Mouse (Mus musculus) embryonic facial prominence, embryonic 14.5 days (tissue): ENCODE measurements around the gene Olfml2b. TPM values are rescaled to one million over a fixed set of nuclear protein-coding genes. Genes with fewer than 3 reads are reported as not detected.

Experiments used
- ATAC-seq: fragments of 200-750 bp; cut with Nextera tagmentation; 2 replicates; pipeline ENCODE4 v1.8.0; 2017; ENCODE audit warnings: low read depth, moderate number of reproducible peaks, moderate TSS enrichment
- DNase-seq: peaks from one replicate; pipeline ENCODE4 v3.0.0-alpha.2; 2015; ENCODE audit warnings: low spot score
- H3K27ac ChIP-seq: fragments of 300-500 bp; sonication (generic); replicated peaks from 2 replicates; pipeline ENCODE4 v1.5.1; 2014; ENCODE audit warnings: low read depth, mild to moderate bottlenecking, low read length, moderate library complexity
- H3K27me3 ChIP-seq: fragments of 300-500 bp; sonication (generic); replicated peaks from 2 replicates; pipeline ENCODE4 v1.6.1; 2014; ENCODE audit warnings: low read length; ENCODE audit not compliant: control insufficient read depth, insufficient read depth
- H3K36me3 ChIP-seq: fragments of 300-500 bp; sonication (generic); 2 replicates; pipeline ENCODE4 v1.6.1; 2014; ENCODE audit warnings: low read length, mixed read lengths; ENCODE audit not compliant: control insufficient read depth, insufficient read depth
- H3K4me1 ChIP-seq: fragments of 300-500 bp; sonication (generic); 2 replicates; pipeline ENCODE4 v1.6.1; 2014; ENCODE audit warnings: antibody characterized with exemption, low read length; ENCODE audit not compliant: control insufficient read depth, insufficient read depth
- H3K4me2 ChIP-seq: fragments of 300-500 bp; sonication (generic); 2 replicates; pipeline ENCODE4 v1.6.1; 2014; ENCODE audit warnings: low read depth, mild to moderate bottlenecking, low read length, moderate library complexity, mixed read lengths
- H3K4me3 ChIP-seq: fragments of 300-500 bp; sonication (generic); 2 replicates; pipeline ENCODE4 v1.5.1; 2014; ENCODE audit warnings: low read depth, mild to moderate bottlenecking, low read length
- H3K9ac ChIP-seq: fragments of 300-500 bp; sonication (generic); 2 replicates; pipeline ENCODE4 v1.6.1; 2014; ENCODE audit warnings: low read depth, mild to moderate bottlenecking, low read length, moderate library complexity, mixed read lengths
- H3K9me3 ChIP-seq: fragments of 300-500 bp; sonication (generic); 2 replicates; pipeline ENCODE4 v1.6.1; 2016; ENCODE audit warnings: low read length; ENCODE audit not compliant: control insufficient read depth
- WGBS: fragments of 180-500 bp; shearing (Covaris S2); extraction: QIAGEN DNeasy Blood & Tissue Kit; methylation state at CpG from one replicate; pipeline ENCODE4 v1.1.7; 2014; 5-methylcytosine and 5-hydroxymethylcytosine counted together
- polyA plus RNA-seq: library from polyadenylated mRNA; unstranded; fragments of >200 nt; fragmentation: Nextera tagmentation; extraction: Ambion mirVana; gene quantifications from 2 replicates; pipeline ENCODE4 v1.2.1, GENCODE M21; 2014

The Olfml2b gene
- polyA plus RNA-seq, 1 experiment from 2014 or later: 43.7 TPM

DNA sequence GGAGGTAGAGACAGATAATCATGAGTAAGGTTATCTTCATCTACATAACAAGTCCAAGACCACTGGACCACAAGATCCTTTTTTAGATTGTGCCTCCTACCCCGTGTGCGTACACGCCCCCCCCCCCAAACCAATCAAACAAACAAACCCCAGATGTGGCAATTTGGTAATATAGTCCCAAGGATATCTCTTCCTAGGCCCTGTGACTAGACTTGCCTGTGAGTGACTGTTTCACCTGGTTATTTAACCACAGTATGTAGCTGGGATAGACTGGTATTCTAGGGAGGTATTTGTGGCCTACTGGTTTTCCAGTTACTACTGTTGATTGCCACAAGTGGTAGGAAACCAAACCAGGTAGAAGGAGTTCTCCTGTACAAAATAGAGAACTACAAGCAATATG, 33.6 kb upstream of the Olfml2b start:
- no peak for ATAC-seq
- H3K4me3 ChIP-seq: no peak overlapping the region
- 64% methylated on average over 3 of the region's 3 CpGs for WGBS
- no peak overlapping the region for H3K9ac ChIP-seq
- no peaks in the 10 kb centered on the region for H3K27me3 ChIP-seq
- H3K9me3 ChIP-seq: no peaks in the 10 kb centered on the region
- no peak for DNase-seq
- no peak overlapping the region for H3K27ac ChIP-seq
- H3K36me3 ChIP-seq: no peaks in the 10 kb centered on the region
- no peaks in the 10 kb centered on the region; the same call in 1 of the 2 replicates for H3K4me1 ChIP-seq
- H3K4me2 ChIP-seq: no peak overlapping the region

DNA sequence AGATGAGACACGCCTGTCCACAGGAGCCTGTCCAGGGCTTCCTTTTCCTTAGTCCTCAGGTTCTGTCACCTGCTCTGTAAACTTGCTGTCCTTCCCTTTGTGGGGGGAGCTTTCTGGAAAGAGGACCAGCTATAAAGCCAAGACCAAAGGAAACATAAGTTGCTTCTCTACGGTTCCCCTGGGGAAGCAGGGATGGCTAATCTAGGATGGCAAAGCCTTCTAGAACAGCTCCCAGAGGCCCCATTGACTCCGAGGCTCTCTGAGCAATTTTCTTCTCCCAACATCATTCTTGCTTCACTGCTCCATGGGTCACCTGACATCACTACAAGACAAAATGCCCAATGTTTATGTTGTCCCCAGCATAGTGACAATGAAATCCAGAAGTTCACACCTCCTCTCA, 32.7 kb upstream of the Olfml2b start:
- ATAC-seq (no peak), DNase-seq (no peak)
- WGBS: 86% methylated on average over 3 of the region's 3 CpGs
- Histone ChIP-seq H3K4me2 (no peak overlapping the region), H3K4me1 (no peaks in the 10 kb centered on the region), H3K27ac (no peak overlapping the region), H3K9ac (no peak overlapping the region), H3K4me3 (no peak overlapping the region), H3K9me3 (no peaks in the 10 kb centered on the region), H3K36me3 (no peaks in the 10 kb centered on the region), H3K27me3 (no peaks in the 10 kb centered on the region)

DNA sequence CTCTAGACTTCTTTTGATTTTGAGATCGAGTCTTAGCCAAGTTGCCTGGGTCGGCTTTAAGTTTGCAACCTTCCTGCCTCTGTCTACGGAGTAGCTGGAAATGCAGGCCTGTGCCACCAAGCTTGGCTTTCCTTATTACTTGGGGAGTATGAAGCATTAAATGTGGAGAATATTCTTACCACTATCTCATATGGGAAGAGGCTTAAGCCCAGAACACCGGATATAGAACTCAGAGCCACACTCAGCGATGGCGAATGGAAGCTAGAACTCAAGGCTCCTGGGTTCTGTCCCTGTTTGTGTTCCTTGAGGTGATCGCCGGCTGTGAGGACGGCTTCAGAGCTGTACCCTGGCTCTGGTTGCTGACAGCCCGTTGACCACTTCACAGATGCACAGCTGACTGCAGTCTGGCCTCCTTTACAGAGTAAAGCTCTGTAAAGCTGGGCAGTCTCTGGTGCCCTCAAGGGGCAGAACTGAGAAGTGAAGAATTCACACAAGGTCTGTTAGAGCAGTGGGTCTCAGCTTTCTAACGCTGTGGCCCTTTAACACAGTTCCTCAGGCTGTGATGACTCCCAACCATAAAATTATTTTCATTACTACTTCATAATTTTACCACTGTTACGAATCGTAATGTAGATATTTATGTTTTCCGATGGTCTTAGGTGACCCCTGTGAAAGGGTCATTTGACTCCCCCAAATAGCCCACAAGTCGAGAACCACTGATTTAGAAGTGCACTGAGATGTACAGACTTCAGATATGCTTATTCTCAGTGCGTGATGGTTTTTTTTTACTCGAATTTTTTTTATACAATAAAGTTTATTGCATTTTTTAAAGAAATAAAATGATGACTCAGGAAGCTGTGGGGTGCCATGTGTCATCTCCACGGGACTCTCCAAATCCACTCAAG, 31.1 kb upstream of the Olfml2b start:
- DNase-seq: peak; percentile 82

DNA sequence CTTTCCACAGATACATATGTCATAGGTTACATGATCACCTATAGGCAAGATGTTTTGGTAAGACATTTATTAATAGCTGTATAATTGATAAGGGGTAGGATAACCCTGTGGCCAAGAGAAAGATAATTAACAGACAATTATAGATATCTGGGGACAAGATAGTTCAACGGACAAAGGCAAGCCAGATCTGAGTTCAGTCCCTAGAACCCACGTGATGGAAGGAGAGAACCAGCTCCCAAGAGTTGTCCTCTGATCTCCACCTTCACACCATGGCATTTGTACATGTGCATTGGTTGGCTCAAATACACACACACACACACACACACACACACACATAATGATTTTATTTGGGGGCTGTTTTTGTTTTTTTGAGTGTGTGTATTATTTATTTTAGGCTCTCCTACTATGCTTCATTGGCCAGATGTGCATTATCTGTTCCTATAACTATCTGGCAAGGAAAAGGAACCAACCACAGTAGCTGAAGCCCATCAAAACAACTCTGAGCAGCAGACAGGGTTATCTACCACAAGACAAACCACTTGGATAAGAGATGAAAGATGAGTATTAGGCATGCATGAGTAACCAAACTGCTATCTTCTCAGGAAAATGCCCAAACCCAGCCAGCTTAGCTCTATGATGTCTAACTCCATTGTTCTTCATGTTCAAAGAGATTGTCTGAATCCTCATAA, 24.5 kb upstream of the Olfml2b start:
- Histone ChIP-seq H3K27me3 (no peaks in the 10 kb centered on the region), H3K9ac (no peak overlapping the region), H3K27ac (no peak overlapping the region), H3K9me3 (0 out of 2 replicates have a peak, but pooled peaks cover 5% of the 10 kb centered on the region), H3K4me3 (no peak overlapping the region), H3K36me3 (no peaks in the 10 kb centered on the region), H3K4me2 (no peak overlapping the region), H3K4me1 (no peaks in the 10 kb centered on the region)
- no peak for ATAC-seq
- WGBS: 76% methylated on average over 2 of the region's 2 CpGs
- no peak for DNase-seq

More for the DNA sequence above, 31.1 kb upstream of the Olfml2b start:
- no peaks in the 10 kb centered on the region for H3K36me3 ChIP-seq
- no peaks in the 10 kb centered on the region for H3K27me3 ChIP-seq
- no peak overlapping the region for H3K9ac ChIP-seq
- peak; percentile 95 for ATAC-seq
- no peaks in the 10 kb centered on the region for H3K4me1 ChIP-seq
- H3K4me2 ChIP-seq: no peak overlapping the region
- H3K9me3 ChIP-seq: no peaks in the 10 kb centered on the region
- H3K4me3 ChIP-seq: no peak overlapping the region
- H3K27ac ChIP-seq: no peak overlapping the region
- 64% methylated on average over 18 of the region's 18 CpGs for WGBS

DNA sequence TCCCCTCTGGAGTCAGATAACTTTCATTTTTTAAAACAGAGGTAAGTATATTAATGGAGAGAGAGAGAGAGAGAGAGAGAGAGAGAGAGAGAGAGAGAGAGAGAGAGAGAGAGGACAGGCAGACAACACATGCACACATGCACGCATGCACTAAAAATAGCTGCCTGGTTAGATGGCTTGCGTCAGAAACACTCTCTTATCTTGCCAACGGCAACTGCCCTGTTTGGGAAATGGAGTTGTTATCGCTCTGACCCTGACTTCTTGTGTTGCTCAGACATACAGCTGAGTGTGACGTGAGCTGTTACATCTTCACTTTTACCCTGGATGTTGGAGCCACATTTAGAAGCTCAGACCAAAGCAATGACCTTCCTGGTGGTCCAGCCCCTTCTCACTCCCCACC, 21.4 kb upstream of the Olfml2b start:
- ATAC-seq (no peak), DNase-seq (no peak)
- no peak overlapping the region for H3K4me3 ChIP-seq
- no peak overlapping the region for H3K9ac ChIP-seq
- H3K27ac ChIP-seq: no peak overlapping the region
- 0 out of 2 replicates have a peak, but pooled peaks cover 5% of the 10 kb centered on the region for H3K9me3 ChIP-seq
- H3K36me3 ChIP-seq: no peaks in the 10 kb centered on the region
- no peaks in the 10 kb centered on the region for H3K27me3 ChIP-seq
- WGBS: 69% methylated on average over 5 of the region's 5 CpGs
- no peak overlapping the region for H3K4me2 ChIP-seq
- H3K4me1 ChIP-seq: no peaks in the 10 kb centered on the region

DNA sequence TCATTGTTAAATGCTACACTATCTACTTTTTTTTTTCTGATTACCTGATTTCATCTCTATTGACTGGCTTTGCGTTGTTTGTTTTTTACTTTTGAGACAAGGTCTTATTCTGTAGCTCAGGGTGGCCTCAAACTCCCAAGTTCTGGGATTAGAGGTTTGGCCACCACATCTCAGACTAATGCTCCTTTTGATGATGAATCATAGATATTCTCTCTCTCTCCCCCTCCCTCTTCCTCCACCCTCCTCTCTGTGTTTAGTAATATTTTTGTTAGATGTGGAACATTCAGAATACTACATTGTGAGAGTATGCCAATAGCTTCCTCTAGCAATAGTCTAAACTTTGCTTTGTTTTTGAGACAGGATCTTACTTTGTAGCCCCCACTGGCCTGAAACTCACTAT, 20.9 kb upstream of the Olfml2b start:
- H3K27ac ChIP-seq: no peak overlapping the region
- no peaks in the 10 kb centered on the region for H3K4me1 ChIP-seq
- H3K4me2 ChIP-seq: no peak overlapping the region
- H3K36me3 ChIP-seq: no peaks in the 10 kb centered on the region
- H3K9ac ChIP-seq: no peak overlapping the region
- no peak overlapping the region for H3K4me3 ChIP-seq
- ATAC-seq: no peak
- DNase-seq: no peak
- 92% methylated on average over 1 of the region's 1 CpGs for WGBS
- H3K27me3 ChIP-seq: no peaks in the 10 kb centered on the region
- H3K9me3 ChIP-seq: 0 out of 2 replicates have a peak, but pooled peaks cover 5% of the 10 kb centered on the region

DNA sequence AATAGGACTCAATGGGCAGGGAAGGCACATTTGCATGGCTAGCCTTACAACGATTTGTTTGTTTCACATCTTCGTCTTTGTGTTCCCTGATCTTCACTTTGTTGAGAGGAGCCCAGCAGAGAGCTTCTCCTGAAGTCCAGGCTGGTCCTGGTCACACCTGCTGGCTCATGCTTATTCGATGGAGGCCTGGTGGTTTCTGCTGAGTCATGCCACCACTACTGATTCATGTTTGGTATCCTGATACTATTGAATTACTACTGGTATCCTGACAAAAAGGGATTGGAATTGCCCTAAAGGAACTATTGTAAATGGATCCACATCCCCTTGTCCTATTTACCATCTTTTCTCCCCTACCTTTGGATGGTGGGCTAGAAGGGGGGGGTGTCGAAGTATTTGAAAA, 13.8 kb upstream of the Olfml2b start:
- H3K9ac ChIP-seq: no peak overlapping the region
- DNase-seq: no peak
- H3K27ac ChIP-seq: no peak overlapping the region
- no peaks in the 10 kb centered on the region for H3K9me3 ChIP-seq
- H3K4me3 ChIP-seq: no peak overlapping the region
- H3K4me1 ChIP-seq: no peaks in the 10 kb centered on the region
- WGBS: 90% methylated on average over 4 of the region's 4 CpGs
- H3K27me3 ChIP-seq: no peaks in the 10 kb centered on the region
- ATAC-seq: no peak
- no peak overlapping the region for H3K4me2 ChIP-seq
- no peaks in the 10 kb centered on the region for H3K36me3 ChIP-seq

DNA sequence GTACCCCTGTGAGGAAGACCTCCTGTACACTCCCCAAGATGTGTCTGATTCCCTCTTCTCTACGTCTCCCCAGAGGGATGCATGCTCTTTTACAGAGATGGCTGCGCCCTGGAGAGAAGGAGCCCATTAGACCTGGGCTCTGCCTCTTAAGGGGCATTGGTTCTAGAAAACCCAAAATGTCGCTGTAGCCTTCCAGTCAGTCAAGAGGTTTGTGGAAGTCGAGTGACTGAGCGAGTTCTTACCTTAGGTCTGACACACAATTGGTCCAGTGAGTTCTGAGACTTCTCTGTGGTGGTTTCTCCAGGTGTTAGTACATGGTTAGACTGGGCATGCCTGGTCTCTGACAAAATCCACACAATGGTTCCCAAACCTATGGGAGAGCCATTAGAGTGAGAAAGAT, 12.8 kb upstream of the Olfml2b start:
- H3K27ac ChIP-seq: no peak overlapping the region
- no peaks in the 10 kb centered on the region for H3K36me3 ChIP-seq
- ATAC-seq (no peak), DNase-seq (no peak)
- H3K4me1 ChIP-seq: no peaks in the 10 kb centered on the region
- no peak overlapping the region for H3K9ac ChIP-seq
- H3K9me3 ChIP-seq: no peaks in the 10 kb centered on the region
- no peaks in the 10 kb centered on the region for H3K27me3 ChIP-seq
- no peak overlapping the region for H3K4me2 ChIP-seq
- 88% methylated on average over 5 of the region's 5 CpGs for WGBS
- H3K4me3 ChIP-seq: no peak overlapping the region
